Mouse (Mus musculus): ENCODE results near the gene Actr5.

DNA sequence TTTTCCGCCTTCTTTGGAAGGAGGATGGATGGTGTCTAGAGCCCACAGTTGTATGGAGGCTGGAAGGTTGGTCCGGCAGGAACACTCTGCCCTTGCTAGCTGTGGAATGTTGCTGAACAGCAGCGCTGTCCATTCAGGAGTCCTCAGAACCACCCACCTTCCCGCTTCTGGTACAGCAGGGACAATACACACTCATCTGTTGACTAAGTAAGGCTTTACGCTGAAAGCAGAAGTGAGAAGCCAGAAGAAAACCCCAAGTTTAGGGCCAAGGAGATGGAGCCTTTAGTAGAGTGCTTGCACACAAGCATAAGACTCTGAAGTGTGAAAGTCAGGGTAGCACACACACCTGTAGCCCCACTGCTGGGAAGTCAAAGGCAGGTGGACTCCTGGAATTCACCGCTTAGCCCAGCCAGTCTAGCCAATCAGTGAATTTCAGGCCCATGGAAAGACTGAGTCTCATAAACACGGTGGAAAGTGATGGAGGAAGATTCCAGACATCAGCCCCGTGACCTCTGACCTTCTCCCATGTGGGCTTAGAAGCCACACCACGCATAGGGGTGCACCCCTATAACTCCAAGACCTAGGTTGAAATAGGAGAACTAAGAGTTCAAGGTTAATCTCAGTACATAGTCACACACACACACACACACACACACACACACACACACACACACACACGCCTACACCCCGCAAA lies 57.8 kb downstream of the Actr5 start:
- TF ChIP-seq CTCF (IDR thresholded peaks at IDR 0.05) (no peak), EP300 (IDR thresholded peaks at IDR 0.05) (peak; percentile 56)
